Mouse (Mus musculus) thymus, adult 2 months (tissue): ENCODE results near the gene Slfn14. TPM values are rescaled to one million over a fixed set of nuclear protein-coding genes. Genes with fewer than 3 reads are reported as not detected.
A peak's percentile ranks its signal among the peaks of the same experiment; 100 is the strongest.
"Not testable (repeated sequence)": the region's sequence is repeated elsewhere in the genome, so short reads cannot be mapped to it uniquely, and the experiment has no call there.

Experiments used
- DNase-seq: peaks from one replicate; pipeline ENCODE4 v3.0.0; 2021
- H3K27ac ChIP-seq: fragments of 200-500 bp; 2 replicates; pipeline ENCODE4 v1.5.1; 2012; ENCODE audit warnings: low read length, control low read depth; ENCODE audit not compliant: control insufficient read depth, insufficient read depth
- H3K27me3 ChIP-seq: fragments of 200-500 bp; 2 replicates; pipeline ENCODE4 v1.6.1; 2012; ENCODE audit warnings: mild to moderate bottlenecking, low read length, moderate library complexity, mixed read lengths; ENCODE audit not compliant: control insufficient read depth, insufficient read depth
- H3K36me3 ChIP-seq: fragments of 200-500 bp; 2 replicates; pipeline ENCODE4 v1.6.1; 2012; ENCODE audit warnings: mild to moderate bottlenecking, low read length, moderate library complexity; ENCODE audit not compliant: control insufficient read depth, insufficient read depth
- H3K4me1 ChIP-seq: fragments of 200-500 bp; replicated peaks from 2 replicates; pipeline ENCODE4 v1.6.1; 2012; ENCODE audit warnings: low read length; ENCODE audit not compliant: control insufficient read depth, insufficient read depth
- H3K4me3 ChIP-seq: fragments of 200-500 bp; 2 replicates; pipeline ENCODE4 v1.5.1; 2012; ENCODE audit warnings: mild to moderate bottlenecking, low read length, control low read depth, moderate library complexity; ENCODE audit not compliant: control insufficient read depth, insufficient read depth
- CTCF ChIP-seq: fragments of 200-500 bp; IDR thresholded peaks from 2 replicates; pipeline ENCODE4 v1.5.1; 2012; ENCODE audit warnings: mild to moderate bottlenecking, control low read depth, low read length, moderate library complexity, borderline replicate concordance; ENCODE audit not compliant: control insufficient read depth, poor library complexity, insufficient read depth; ENCODE audit errors: extremely low read depth
- POLR2A ChIP-seq: fragments of 200-500 bp; IDR thresholded peaks from 2 replicates; pipeline ENCODE4 v1.6.1; 2012; ENCODE audit warnings: mild to moderate bottlenecking, low read length, control low read depth, moderate library complexity; ENCODE audit not compliant: control insufficient read depth, poor library complexity, insufficient read depth; ENCODE audit errors: extremely low read depth
- WGBS: fragments of 180-500 bp; shearing (Covaris S2); methylation state at CpG from one replicate; pipeline ENCODE4 v1.1.7; 2018; 5-methylcytosine and 5-hydroxymethylcytosine counted together
- polyA plus RNA-seq: library from polyadenylated mRNA; depleted of rRNA; stranded (reverse); fragments of >200 nt; gene quantifications from 2 replicates; pipeline ENCODE4 v1.2.3, GENCODE M21; 2012

Gene Slfn14
- polyA plus RNA-seq, 1 experiment = not detected

DNA sequence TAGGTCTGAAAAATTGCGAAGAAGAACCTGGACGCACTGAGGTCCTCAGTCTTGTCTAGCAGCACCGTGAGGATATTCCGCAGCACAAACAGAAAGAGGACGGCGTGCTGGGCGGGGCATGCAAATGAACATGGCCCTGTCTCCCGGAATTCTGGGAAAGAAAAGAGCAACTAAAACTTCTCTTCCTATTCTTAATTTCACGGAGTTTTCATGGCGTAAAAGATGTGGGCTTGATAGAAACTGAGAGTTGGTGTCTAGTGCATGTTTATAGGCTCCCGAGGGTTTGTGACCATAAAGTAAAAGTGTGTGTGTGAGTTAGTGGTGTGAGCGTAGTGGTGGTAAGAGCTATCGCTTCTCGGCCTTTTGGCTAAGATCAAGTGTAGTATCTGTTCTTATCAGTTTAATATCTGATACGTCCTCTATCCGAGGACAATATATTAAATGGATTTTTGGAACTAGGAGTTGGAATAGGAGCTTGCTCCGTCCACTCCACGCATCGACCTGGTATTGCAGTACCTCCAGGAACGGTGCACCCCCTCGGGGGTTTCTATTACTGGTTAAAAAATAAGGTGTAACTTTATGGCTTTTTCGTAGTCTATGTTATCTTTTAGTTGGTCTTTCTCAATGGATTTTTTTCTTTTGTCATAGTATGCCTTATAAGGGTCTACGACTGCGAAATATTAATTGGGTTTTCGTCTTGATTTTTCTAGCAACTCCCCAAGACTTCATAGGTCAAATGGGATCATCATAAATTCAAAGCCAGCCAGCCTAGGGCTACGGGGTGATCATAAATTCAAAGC, 15.2 kb downstream of the Slfn14 start:
- WGBS = under 1% methylated on average over 26 of the region's 26 CpGs
- peak overlapping the region; percentile 79 for H3K27ac ChIP-seq

DNA sequence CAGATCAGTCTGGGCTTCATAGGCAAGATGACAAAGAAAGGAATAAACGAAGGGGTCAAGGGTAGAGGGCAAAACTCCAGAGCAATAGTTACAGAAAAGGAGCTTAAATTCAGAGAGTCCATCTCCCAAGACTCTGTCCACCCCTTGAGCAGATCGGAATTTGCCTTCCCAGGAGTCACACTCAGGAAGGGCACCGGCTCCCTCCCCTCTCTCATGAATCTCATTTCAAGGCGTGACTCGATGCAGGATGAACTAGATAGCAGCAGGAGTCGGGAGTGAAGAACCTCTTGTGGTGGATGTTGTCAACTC, 15.7 kb downstream of the Slfn14 start:
- DNase-seq = no peak
- peak overlapping the region; percentile 79 for H3K27ac ChIP-seq

More for the DNA sequence above, 15.2 kb downstream of the Slfn14 start:
- Histone ChIP-seq H3K36me3 (no peaks in the 10 kb centered on the region), H3K27me3 (no peaks in the 10 kb centered on the region), H3K4me1 (peaks cover 6% of the 10 kb centered on the region; the same call in 1 of the 2 replicates), H3K4me3 (peak overlapping the region; percentile 92)
- TF ChIP-seq POLR2A (0 out of 2 replicates have a peak, but pooled peaks have one; percentile 16), CTCF (no peak)
- DNase-seq = peak; percentile 79

DNA sequence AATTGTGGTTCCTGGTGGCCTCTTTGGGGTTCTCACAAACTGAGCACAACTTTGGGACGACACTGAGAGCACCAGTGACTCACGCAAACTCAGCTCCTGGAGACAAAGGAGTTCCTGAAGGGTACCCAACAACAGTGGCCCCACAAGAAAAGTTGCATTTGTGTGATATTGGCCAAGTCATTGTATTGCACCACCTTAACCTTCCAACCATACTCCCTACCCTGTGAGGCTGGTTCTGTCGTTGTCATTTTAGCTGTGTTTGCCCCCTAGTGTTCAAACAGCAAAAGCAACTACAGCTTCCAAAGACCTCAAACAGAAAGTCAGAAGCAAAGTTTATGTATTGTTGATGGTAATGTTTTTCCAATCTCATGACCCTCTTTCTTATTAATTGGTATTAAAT, 23.4 kb downstream of the Slfn14 start:
- WGBS = 27% methylated on average over 3 of the region's 3 CpGs
- Histone ChIP-seq H3K27me3 (no peaks in the 10 kb centered on the region), H3K27ac (peak overlapping the region; percentile 65), H3K4me1 (peaks cover 8% of the 10 kb centered on the region), H3K4me3 (no peak overlapping the region), H3K36me3 (peaks cover 4% of the 10 kb centered on the region; the same call in 1 of the 2 replicates)
- no peak for DNase-seq
- TF ChIP-seq POLR2A (no peak), CTCF (no peak)

More for the DNA sequence above, 15.7 kb downstream of the Slfn14 start:
- Histone ChIP-seq H3K27me3 (no peaks in the 10 kb centered on the region), H3K36me3 (no peaks in the 10 kb centered on the region), H3K4me3 (peak overlapping the region; percentile 92), H3K4me1 (peaks cover 6% of the 10 kb centered on the region; the same call in 1 of the 2 replicates)
- 9% methylated on average over 6 of the region's 6 CpGs for WGBS
- TF ChIP-seq POLR2A (peak; percentile 30; the same call in 1 of the 2 replicates), CTCF (no peak)

DNA sequence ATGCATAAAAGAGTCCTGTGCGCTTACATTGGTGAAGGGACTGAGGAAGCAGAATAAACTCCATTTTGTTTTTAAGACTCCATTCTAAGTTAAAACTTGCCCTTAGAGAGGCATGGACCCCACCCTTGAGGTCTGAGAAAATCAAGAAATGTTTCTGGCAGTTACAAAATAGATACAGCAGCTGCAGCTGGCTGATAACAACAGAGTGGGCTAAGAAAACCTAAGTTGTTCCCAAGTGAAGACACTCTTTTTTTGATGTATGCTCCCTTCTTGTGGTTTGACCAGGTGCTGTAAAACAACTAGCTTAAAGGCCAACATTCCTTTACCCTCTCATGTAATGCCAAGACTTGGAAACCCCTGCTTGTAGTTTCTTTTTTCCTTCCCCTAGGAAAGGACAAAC, 23.9 kb downstream of the Slfn14 start:
- 75% methylated on average over 1 of the region's 1 CpGs for WGBS
- Histone ChIP-seq H3K27ac (peak overlapping the region; percentile 78), H3K4me1 (peaks cover 8% of the 10 kb centered on the region)

DNA sequence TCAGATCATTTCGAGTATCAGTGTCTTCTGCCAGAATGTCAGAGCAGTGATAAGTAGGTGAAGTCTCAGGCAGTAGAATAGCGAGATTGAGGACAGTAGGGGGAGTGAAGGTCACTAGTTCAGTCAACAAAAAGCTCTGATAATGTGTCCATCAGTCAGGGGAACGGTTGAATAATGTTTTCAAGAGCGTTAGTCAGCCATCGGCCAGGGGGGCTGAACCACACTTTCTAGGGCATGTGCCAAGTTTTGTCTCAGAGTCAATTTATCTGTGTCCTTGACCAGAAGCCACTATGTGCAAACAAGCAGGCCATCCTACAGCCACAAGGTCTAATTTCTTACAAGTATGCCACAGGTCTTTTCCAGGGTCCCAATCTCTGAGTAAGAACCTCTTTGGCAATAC, 29.3 kb downstream of the Slfn14 start:
- not testable (repeated sequence) for H3K36me3 ChIP-seq, H3K27ac ChIP-seq, H3K4me1 ChIP-seq, H3K4me3 ChIP-seq, DNase-seq, H3K27me3 ChIP-seq
- 86% methylated on average over 5 of the region's 5 CpGs for WGBS

More for the DNA sequence above, 23.9 kb downstream of the Slfn14 start:
- H3K4me3 ChIP-seq = no peak overlapping the region
- no peaks in the 10 kb centered on the region for H3K27me3 ChIP-seq
- DNase-seq = peak; percentile 35
- TF ChIP-seq POLR2A (no peak), CTCF (no peak)
- peaks cover 4% of the 10 kb centered on the region; the same call in 1 of the 2 replicates for H3K36me3 ChIP-seq

DNA sequence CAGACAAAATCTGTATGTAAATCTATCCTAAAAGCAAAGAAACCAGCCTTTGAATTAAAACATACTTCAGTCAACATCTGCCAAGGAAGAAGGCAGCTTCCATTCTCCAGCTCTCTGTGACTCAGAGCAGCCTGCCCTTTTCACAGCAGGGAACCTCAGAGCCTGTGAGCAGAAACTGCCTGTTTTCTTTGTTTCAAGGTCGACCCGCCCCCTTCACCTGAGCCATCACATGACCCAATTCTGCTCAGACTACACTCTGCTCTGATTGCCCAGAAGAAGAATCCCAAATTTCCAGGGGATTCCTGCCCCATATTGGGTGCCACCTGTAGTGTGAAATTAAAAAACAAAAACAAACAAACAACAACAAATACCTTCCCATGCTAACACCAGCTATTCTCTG, 46.7 kb downstream of the Slfn14 start:
- TF ChIP-seq POLR2A = no peak
- no peak for TF ChIP-seq CTCF
- H3K4me1 ChIP-seq = no peaks in the 10 kb centered on the region
- H3K27ac ChIP-seq = no peak overlapping the region
- no peaks in the 10 kb centered on the region for H3K27me3 ChIP-seq
- H3K4me3 ChIP-seq = no peak overlapping the region
- 72% methylated on average over 2 of the region's 2 CpGs for WGBS
- DNase-seq = no peak
- no peaks in the 10 kb centered on the region for H3K36me3 ChIP-seq

DNA sequence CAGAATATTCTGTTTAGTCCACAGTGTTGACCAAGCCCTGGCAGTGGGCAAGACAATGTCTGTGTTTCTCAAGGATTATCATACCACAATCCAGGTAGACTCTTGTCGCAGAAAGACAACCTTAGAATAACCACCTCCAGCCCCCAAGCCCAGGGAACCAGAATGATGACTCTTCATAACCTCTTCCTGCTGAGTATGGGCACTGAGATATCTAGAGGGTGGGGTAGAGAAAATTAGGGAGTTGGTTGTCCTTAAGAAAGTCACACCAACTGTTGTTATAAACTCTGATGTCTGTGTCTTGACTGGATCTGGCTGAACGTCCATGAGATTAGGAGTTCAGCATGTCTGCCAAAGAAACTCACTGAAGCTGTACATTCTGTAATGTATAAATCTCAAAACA, 48.1 kb downstream of the Slfn14 start:
- no peak overlapping the region for H3K27ac ChIP-seq
- no peaks in the 10 kb centered on the region for H3K36me3 ChIP-seq
- no peaks in the 10 kb centered on the region for H3K27me3 ChIP-seq
- no peak for DNase-seq
- TF ChIP-seq POLR2A (no peak), CTCF (no peak)
- 94% methylated on average over 2 of the region's 2 CpGs for WGBS
- no peaks in the 10 kb centered on the region for H3K4me1 ChIP-seq
- H3K4me3 ChIP-seq = no peak overlapping the region

DNA sequence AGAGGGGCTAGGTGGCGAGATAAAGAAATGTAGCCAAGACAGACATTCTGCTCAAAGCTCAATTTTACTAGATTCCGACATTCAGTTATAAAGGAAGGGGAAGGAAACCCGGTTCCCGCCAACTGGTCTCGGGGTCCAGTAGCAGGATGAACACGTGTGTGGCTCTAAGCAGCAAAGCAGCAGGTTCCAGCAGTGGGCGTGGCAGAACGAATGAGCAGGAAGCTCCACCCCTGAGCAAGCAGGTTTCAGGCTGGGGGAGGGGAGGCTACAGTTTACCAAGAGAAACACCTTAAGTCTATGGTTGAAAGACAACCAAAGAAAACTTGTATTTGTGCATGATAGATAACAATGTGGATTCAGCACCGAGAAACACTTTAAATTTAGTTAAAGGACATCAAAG, 49.1 kb downstream of the Slfn14 start:
- H3K4me1 ChIP-seq, H3K27ac ChIP-seq, H3K36me3 ChIP-seq, DNase-seq, H3K27me3 ChIP-seq, H3K4me3 ChIP-seq: not testable (repeated sequence)
- 95% methylated on average over 9 of the region's 9 CpGs for WGBS

DNA sequence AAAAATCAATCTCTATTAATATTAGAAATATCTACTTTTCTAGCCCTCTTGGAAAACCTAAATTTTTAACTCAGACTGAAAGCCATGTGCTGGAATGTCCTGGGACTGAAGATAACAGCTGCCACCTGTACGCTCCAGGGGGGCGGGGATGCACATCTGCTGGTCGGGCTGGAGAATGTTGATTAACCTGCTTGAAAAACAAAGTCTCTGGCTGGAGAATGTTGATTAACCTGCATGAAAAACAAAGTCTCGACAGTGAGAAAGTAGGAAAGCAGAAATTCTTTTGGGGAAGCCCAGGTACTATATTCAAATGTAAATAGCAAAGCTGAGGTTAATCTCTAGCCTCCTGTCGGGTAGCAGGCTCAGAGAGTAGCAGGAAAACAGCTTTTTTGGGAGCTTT, 52.9 kb downstream of the Slfn14 start:
- 90% methylated on average over 5 of the region's 5 CpGs for WGBS
- not testable (repeated sequence) for H3K27ac ChIP-seq, H3K27me3 ChIP-seq, DNase-seq, H3K4me1 ChIP-seq, H3K4me3 ChIP-seq, H3K36me3 ChIP-seq
